Mouse (Mus musculus) adrenal gland, postnatal 14 days (tissue): ENCODE measurements around the gene Nnmt. TPM values are rescaled to one million over a fixed set of nuclear protein-coding genes. Genes with fewer than 3 reads are reported as not detected.

Source experiments
- DNase-seq: peaks from one replicate; pipeline ENCODE4 v3.0.0; 2021; ENCODE audit warnings: mixed read lengths
- total RNA-seq: library from RNA; stranded (reverse); gene quantifications from 2 replicates; pipeline ENCODE4 v1.2.3, GENCODE M21; 2021

Gene Nnmt
- total RNA-seq, 1 experiment from 2014 or later, result 20.7 TPM

- peak; percentile 13 for DNase-seq
These were observed 46.3 kb downstream of the Nnmt start for GRCm38 (mm10) chr9:48558637-48559036.

- no peak for DNase-seq
These were observed 55.9 kb downstream of the Nnmt start for GRCm38 (mm10) chr9:48549056-48549455.

- DNase-seq, result no peak
These were observed 57.7 kb downstream of the Nnmt start for GRCm38 (mm10) chr9:48547233-48547632.

Other genes with a start within 250 kb of the Nnmt start
- gene Rexo2, start 124.5 kb downstream of the Nnmt start, total RNA-seq, result 92.9 and 94.2 TPM in 2 replicates
- gene Rbm7, start 109.9 kb downstream of the Nnmt start, total RNA-seq, result 63.2 and 67.5 TPM in 2 replicates
- gene Gm5617, start 109.7 kb downstream of the Nnmt start, total RNA-seq, result 42.8 and 47.2 TPM in 2 replicates
- 88.9 and 109 TPM in 2 replicates for gene Zbtb16, start 231.1 kb upstream of the Nnmt start, total RNA-seq